Mouse (Mus musculus): Measurements from ENCODE around the gene Olfr1535.

Olfr1535 gene

GRCm38 (mm10) chr13:21559793-21560192, at the start of gene Olfr1535:
Gene Olfr1535 (minus strand): TSS chr13:21559893.
- DNase-seq (ENCODE audit: low spot score in 2 of 2) = no peak

DNA sequence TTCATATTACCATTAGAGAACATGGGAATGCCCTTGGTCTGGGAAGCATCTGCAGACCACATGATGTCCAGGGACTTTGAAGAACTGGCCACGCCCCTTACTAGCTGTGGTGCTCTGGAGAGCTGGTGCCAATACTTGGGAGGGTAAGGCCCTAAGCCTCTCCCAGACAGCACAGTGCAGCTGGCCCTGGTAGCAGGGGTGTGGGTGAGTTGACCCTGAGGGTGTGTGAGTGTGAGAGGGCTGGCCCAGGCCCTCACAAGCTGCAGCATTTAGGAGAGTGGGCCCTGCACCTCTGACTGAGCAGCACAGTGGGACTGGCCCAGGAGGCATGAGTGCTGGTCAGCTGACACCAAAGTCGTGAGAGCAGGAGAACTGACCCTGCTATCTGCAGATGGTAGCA, 31.9 kb upstream of the Olfr1535 start:
- DNase-seq (ENCODE audit: low spot score in 2 of 2) = no peak

GRCm38 (mm10) chr13:21581659-21582058, 22.0 kb upstream of the Olfr1535 start, which contains the start of gene Olfr1364:
Gene Olfr1364 (minus strand): TSS chr13:21581759.
- DNase-seq (ENCODE audit: low spot score in 2 of 2) = no peak

GRCm38 (mm10) chr13:21550416-21551110, 9.1 kb downstream of the Olfr1535 start:
- no peak for DNase-seq (ENCODE audit: low spot score in 2 of 2)

DNA sequence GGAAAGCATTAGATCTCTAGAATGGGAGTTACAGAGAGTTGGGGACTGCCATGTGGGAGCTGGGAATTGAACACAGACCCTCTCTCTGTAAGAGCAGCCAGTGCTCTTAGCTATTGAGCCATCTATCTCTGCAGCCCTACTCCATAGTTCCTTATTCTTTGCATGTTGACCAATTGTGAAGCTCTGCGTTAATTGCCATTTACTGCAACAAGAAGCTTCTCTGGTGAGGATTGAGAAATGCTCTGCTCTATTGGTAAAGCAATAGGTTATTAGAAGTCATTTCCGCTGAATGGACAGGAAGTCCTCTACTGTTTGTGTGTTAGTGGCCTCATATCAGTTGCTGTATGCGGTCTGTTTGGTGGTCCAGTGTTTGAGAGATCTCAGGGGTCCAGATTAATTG, 10.2 kb downstream of the Olfr1535 start:
- no peak for DNase-seq (ENCODE audit: low spot score in 2 of 2)

- DNase-seq (ENCODE audit: low spot score in 2 of 2) = no peak
Observed at GRCm38 (mm10) chr13:21542708-21543107, 17.0 kb downstream of the Olfr1535 start, which contains the start of gene Olfr1366. Gene Olfr1366 (minus strand): TSS chr13:21542808.

DNA sequence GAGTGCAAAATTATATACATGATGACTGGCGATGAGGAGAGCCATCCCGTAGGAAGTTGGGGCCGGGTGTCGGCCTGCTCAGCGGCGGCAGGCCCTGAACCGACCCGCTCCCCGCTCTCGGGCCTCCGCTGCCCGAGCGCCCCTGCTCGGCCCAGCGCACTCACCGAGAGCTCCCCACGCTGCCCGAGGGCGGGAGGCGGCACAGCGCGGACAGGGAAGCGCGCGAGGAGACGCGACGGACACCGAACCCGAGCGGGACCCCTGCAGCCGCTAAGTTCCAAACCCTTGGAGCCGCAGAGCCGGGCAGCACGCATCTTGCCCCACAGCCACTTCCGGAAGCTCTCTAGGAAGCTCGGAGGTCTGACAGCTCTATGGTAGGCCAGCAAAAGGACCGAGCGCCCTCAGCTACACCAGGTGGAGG, 28.9 kb downstream of the Olfr1535 start, which contains the start of gene Zkscan8:
Zkscan8 (minus strand) TSS at position 340 of the 421 bp plus-strand sequence.
- DNase-seq (ENCODE audit: low spot score in 2 of 2) = peak; percentile 83 to 88

GRCm38 (mm10) chr13:21530136-21530535, 29.6 kb downstream of the Olfr1535 start:
- DNase-seq (ENCODE audit: low spot score in 2 of 2) = no peak

GRCm38 (mm10) chr13:21506221-21506649, 53.5 kb downstream of the Olfr1535 start:
- DNase-seq (ENCODE audit: low spot score in 2 of 2) = peak; percentile 73 to 78
